8 mouse cellular contexts compared by ENCODE assay signal in the genomic region with DNA sequence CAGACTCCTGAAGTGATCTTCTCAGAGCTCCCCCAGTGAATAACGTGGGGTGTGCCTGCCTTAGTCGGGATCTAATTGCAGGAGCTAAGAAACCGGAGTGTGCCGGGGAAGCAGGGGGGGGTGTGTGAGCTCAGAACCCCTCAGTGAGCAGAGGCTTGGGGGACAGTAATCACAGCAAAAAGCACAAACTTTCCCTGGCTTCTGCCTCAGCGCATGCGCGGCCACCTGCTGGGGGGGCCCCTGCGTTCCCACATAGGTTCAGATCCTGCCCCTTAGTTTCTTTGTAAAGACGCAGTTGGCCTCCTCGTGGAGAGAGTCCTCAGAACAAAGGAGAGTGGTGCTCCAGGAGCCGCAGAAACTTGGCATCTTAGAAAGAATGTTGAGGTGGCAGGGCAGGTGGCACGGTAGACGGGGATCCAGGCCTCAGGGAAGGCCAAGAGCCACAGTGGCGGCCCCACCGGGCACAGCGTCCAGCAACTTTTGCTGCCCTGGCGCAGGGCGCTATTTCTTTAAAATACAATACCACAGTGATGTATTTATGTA.
A peak's percentile ranks its signal among the peaks of the same experiment; 100 is the strongest.
DNase-seq lines count a peak whose midpoint lies in the region; ATAC-seq and TF ChIP-seq lines count a peak whose summit lies in the region.

No protein-coding gene starts in this region.

- peak overlapping the region; percentile 80 for H3K4me2 ChIP-seq in lung, embryonic 14.5 days
- peak overlapping the region; percentile 65 for H3K4me2 ChIP-seq in limb, embryonic 14.5 days (replicated peaks; ENCODE audit: low read depth, low read length, severe bottlenecking)
- H3K4me2 ChIP-seq in stomach, embryonic 15.5 days: peak overlapping the region; percentile 72

- DNase-seq in cerebellum, adult 11 months: peak; percentile 42
- DNase-seq in lung, embryonic 14.5 days: peak; percentile 28
- DNase-seq in lung, postnatal 10 days: no peak
- DNase-seq in limb, embryonic 14.5 days (ENCODE audit: low spot score): no peak
- DNase-seq in gastrocnemius, postnatal 10 days: no peak
- DNase-seq in layer of hippocampus, adult 18-20 months (ENCODE audit: low spot score in 2 of 2): no peak

- no peak overlapping the region; the same call in none of the 2 replicates for H3K9ac ChIP-seq in lung, embryonic 14.5 days
- H3K9ac ChIP-seq in limb, embryonic 14.5 days (ENCODE audit: low read depth, low read length, severe bottlenecking): peak overlapping the region; percentile 32; the same call in 1 of the 2 replicates
- H3K9ac ChIP-seq in stomach, embryonic 15.5 days: no peak overlapping the region

- TF ChIP-seq CTCF in lung, embryonic 14.5 days (IDR thresholded peaks at IDR 0.05; ENCODE audit: low read depth): peak; percentile 15; the same call in 1 of the 2 replicates

- no peak overlapping the region for H3K27ac ChIP-seq in lung, embryonic 14.5 days (ENCODE audit: low read depth)
- no peak overlapping the region for H3K27ac ChIP-seq in limb, embryonic 14.5 days (replicated peaks; ENCODE audit: low read depth, low read length)
- no peak overlapping the region for H3K27ac ChIP-seq in stomach, embryonic 15.5 days

- no peak; the same call in 1 of the 2 replicates for ATAC-seq in cerebellum, adult (ENCODE audit: insufficient number of reproducible peaks, low FRiP score, low TSS enrichment)
- no peak for ATAC-seq in lung, embryonic 14.5 days (ENCODE audit: insufficient read depth)
- ATAC-seq in limb, embryonic 14.5 days (ENCODE audit: low FRiP score, low read depth): peak; percentile 7; the same call in 1 of the 2 replicates
- ATAC-seq in stomach, embryonic 15.5 days (ENCODE audit: insufficient read depth, low FRiP score, low read depth): no peak

- H3K36me3 ChIP-seq in lung, embryonic 14.5 days (ENCODE audit: insufficient read depth): no peaks in the 10 kb centered on the region
- H3K36me3 ChIP-seq in limb, embryonic 14.5 days (ENCODE audit: control insufficient read depth, insufficient read depth, low read length): no peaks in the 10 kb centered on the region
- no peaks in the 10 kb centered on the region for H3K36me3 ChIP-seq in stomach, embryonic 15.5 days

- no peaks in the 10 kb centered on the region for H3K9me3 ChIP-seq in lung, embryonic 14.5 days (ENCODE audit: low read depth, low read length)
- no peaks in the 10 kb centered on the region for H3K9me3 ChIP-seq in limb, embryonic 14.5 days (ENCODE audit: control insufficient read depth, low read length)
- H3K9me3 ChIP-seq in stomach, embryonic 15.5 days: no peaks in the 10 kb centered on the region

- H3K27me3 ChIP-seq in lung, embryonic 14.5 days (ENCODE audit: insufficient read depth, low read length): no peaks in the 10 kb centered on the region
- no peaks in the 10 kb centered on the region for H3K27me3 ChIP-seq in limb, embryonic 14.5 days (ENCODE audit: control insufficient read depth, insufficient read depth, low read length)
- no peaks in the 10 kb centered on the region for H3K27me3 ChIP-seq in stomach, embryonic 15.5 days (replicated peaks)

- WGBS in lung, embryonic 14.5 days: 36% methylated on average over 18 of the region's 18 CpGs
- WGBS in limb, embryonic 14.5 days: 31% methylated on average over 18 of the region's 18 CpGs
- WGBS in stomach, embryonic 15.5 days: 50% methylated on average over 18 of the region's 18 CpGs

- TF ChIP-seq POLR2A in limb, embryonic 14.5 days (IDR thresholded peaks at IDR 0.05; ENCODE audit: borderline replicate concordance, extremely low read depth, insufficient read depth, insufficient read length): no peak

- 0 out of 2 replicates have a peak, but pooled peaks cover 4% of the 10 kb centered on the region for H3K4me1 ChIP-seq in lung, embryonic 14.5 days (ENCODE audit: insufficient read depth)
- H3K4me1 ChIP-seq in limb, embryonic 14.5 days (ENCODE audit: control insufficient read depth, insufficient read depth, low read length): 0 out of 2 replicates have a peak, but pooled peaks cover 7% of the 10 kb centered on the region
- 0 out of 2 replicates have a peak, but pooled peaks cover 4% of the 10 kb centered on the region for H3K4me1 ChIP-seq in stomach, embryonic 15.5 days

- H3K4me3 ChIP-seq in lung, embryonic 14.5 days (ENCODE audit: low read depth, low read length): peak overlapping the region; percentile 35; the same call in 1 of the 2 replicates
- peak overlapping the region; percentile 35; the same call in 1 of the 2 replicates for H3K4me3 ChIP-seq in limb, embryonic 14.5 days (replicated peaks; ENCODE audit: low read length)
- H3K4me3 ChIP-seq in stomach, embryonic 15.5 days (replicated peaks): no peak overlapping the region

Comparison
In these comparisons a context has a peak if more than half of its experiments do, and no peak if none do; other contexts are left out.
1. DNase-seq: peak in cerebellum, adult 11 months (single experiment) and lung, embryonic 14.5 days (single experiment); none in lung, postnatal 10 days (single experiment), limb, embryonic 14.5 days (single experiment), gastrocnemius, postnatal 10 days (single experiment) and layer of hippocampus, adult 18-20 months (0 of 2).
2. Peak in every context shown above with its lines, with median percentiles within 50 percentile points of each other: H3K4me2 ChIP-seq.